Mouse (Mus musculus) stomach, embryonic 15.5 days (tissue): ENCODE data around the gene Tspan9. TPM values are rescaled to one million over a fixed set of nuclear protein-coding genes. Genes with fewer than 3 reads are reported as not detected.

Experiments used
- ATAC-seq: fragments of 200-750 bp; cut with Nextera tagmentation; 2 replicates; pipeline ENCODE4 v1.8.0; 2017; ENCODE audit warnings: low read depth, moderate number of reproducible peaks, moderate TSS enrichment; ENCODE audit not compliant: insufficient read depth, low FRiP score
- H3K27ac ChIP-seq: fragments of 300-500 bp; sonication (generic); 2 replicates; pipeline ENCODE4 v1.5.1; 2015; ENCODE audit warnings: mild to moderate bottlenecking, inconsistent platforms
- H3K27me3 ChIP-seq: fragments of 300-500 bp; sonication (generic); replicated peaks from 2 replicates; pipeline ENCODE4 v1.6.1; 2015; ENCODE audit warnings: inconsistent platforms
- H3K36me3 ChIP-seq: fragments of 300-500 bp; sonication (generic); 2 replicates; pipeline ENCODE4 v1.6.1; 2015; ENCODE audit warnings: inconsistent platforms
- H3K4me1 ChIP-seq: fragments of 300-500 bp; sonication (generic); 2 replicates; pipeline ENCODE4 v1.6.1; 2015; ENCODE audit warnings: inconsistent platforms
- H3K4me2 ChIP-seq: fragments of 300-500 bp; sonication (generic); 2 replicates; pipeline ENCODE4 v1.6.1; 2015; ENCODE audit warnings: mild to moderate bottlenecking, inconsistent platforms
- H3K4me3 ChIP-seq: fragments of 300-500 bp; sonication (generic); replicated peaks from 2 replicates; pipeline ENCODE4 v1.5.1; 2015; ENCODE audit warnings: inconsistent platforms
- H3K9ac ChIP-seq: fragments of 300-500 bp; sonication (generic); 2 replicates; pipeline ENCODE4 v1.6.1; 2015; ENCODE audit warnings: inconsistent platforms
- H3K9me3 ChIP-seq: fragments of 300-500 bp; sonication (generic); 2 replicates; pipeline ENCODE4 v1.6.1; 2016; ENCODE audit warnings: inconsistent platforms
- WGBS: fragments of 180-500 bp; shearing (Covaris S2); methylation state at CpG from one replicate; pipeline ENCODE4 v1.1.7; 2015; 5-methylcytosine and 5-hydroxymethylcytosine counted together
- polyA plus RNA-seq: library from polyadenylated mRNA; unstranded; fragments of >200 nt; fragmentation: Nextera tagmentation; extraction: Ambion mirVana; gene quantifications from 2 replicates; pipeline ENCODE4 v1.2.1, GENCODE M21; 2015

Gene Tspan9
- 123 and 131 TPM in 2 replicates for polyA plus RNA-seq

DNA sequence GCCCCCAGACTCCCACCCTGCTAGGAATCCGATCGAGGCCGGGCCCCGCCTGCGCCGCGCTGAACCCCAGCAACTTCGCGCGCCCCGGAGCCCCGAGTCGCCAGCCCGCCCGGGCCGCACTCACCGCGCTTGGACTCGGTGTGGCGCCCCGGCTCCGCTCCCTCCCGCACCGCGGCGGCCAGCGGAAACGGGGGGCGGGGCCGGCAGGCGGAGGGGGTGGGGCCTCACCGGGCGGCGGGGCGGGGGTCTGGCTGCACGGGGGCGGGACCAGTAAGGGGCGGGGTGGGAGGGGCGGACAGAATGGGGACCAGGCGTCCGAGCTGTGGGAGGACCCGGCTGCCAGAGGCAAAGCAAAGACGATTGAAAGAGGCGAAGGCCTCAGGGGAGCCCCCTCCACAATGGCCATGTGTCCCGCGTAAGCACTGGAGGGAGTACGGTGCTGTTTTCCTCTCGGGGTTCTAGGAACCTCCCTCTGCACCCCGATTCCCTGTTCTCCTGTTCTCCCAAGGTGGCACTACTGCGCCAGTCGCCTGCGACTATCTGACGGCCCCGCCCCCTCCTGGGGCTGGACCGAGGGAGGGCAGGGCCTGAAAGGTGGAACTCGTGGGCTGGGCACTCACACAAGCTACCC is at the start of gene Tspan9:
Gene Tspan9, minus strand, starts transcription at position 205 of the 631 bp plus-strand sequence.
- Histone ChIP-seq H3K36me3 (no peaks in the 10 kb centered on the region), H3K4me3 (peak within 1 kb of the TSS; percentile 70), H3K9ac (peak within 1 kb of the TSS; percentile 76), H3K9me3 (no peaks in the 10 kb centered on the region), H3K4me1 (peaks cover 7% of the 10 kb centered on the region), H3K4me2 (peak within 1 kb of the TSS; percentile 73), H3K27ac (peak within 1 kb of the TSS; percentile 92), H3K27me3 (no peaks in the 10 kb centered on the region)
- ATAC-seq: peak; percentile 87
- WGBS: 1% methylated on average over 56 of the region's 56 CpGs

DNA sequence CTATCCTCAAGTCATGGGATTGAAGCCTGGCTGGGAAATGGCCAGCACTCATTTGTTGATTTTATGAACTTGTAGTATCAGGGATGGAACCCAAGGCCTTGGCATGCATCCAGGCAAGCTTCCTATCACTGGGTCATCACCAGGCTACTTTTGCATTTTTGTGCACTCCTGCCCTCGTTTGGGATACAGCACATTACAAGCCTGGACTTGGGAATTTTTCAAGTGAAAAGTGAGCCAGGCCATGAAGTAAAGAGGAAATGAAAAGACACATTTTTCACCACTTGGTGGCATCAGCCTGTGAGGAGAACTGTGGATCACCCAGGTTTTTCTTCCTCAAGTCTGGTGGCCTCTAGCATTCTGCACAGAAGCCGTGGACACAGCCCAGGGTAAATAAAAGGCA is 40.1 kb upstream of the Tspan9 start:
- H3K36me3 ChIP-seq: no peaks in the 10 kb centered on the region
- H3K9ac ChIP-seq: no peak overlapping the region
- no peak for ATAC-seq
- 33% methylated on average over 2 of the region's 2 CpGs for WGBS
- no peaks in the 10 kb centered on the region for H3K4me1 ChIP-seq
- H3K4me2 ChIP-seq: no peak overlapping the region
- H3K27me3 ChIP-seq: no peaks in the 10 kb centered on the region
- H3K4me3 ChIP-seq: no peak overlapping the region
- H3K9me3 ChIP-seq: no peaks in the 10 kb centered on the region
- H3K27ac ChIP-seq: no peak overlapping the region

DNA sequence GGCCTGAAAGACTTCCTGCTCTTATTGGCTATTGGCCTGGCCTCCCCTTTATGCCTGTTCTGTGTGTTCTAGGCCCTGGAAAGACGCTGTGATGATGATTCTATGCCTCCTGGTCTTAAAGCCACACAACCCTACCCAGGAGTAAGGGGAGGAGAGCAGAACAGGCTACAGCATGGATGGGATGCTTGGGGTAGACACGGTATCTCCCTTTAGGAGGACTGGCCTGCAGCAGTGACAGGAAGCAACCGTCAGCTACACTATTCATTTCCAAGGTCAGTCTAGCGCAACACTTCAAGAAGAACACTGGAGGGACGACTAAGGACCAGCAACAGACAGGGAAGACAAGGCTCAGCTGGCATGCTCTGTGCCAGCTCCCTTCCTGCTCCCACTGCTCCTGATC is 37.8 kb upstream of the Tspan9 start:
- no peaks in the 10 kb centered on the region for H3K36me3 ChIP-seq
- H3K9ac ChIP-seq: no peak overlapping the region
- no peak overlapping the region for H3K27ac ChIP-seq
- H3K4me3 ChIP-seq: no peak overlapping the region
- H3K9me3 ChIP-seq: no peaks in the 10 kb centered on the region
- no peak for ATAC-seq
- 54% methylated on average over 5 of the region's 5 CpGs for WGBS
- H3K27me3 ChIP-seq: no peaks in the 10 kb centered on the region
- H3K4me2 ChIP-seq: no peak overlapping the region
- H3K4me1 ChIP-seq: no peaks in the 10 kb centered on the region

DNA sequence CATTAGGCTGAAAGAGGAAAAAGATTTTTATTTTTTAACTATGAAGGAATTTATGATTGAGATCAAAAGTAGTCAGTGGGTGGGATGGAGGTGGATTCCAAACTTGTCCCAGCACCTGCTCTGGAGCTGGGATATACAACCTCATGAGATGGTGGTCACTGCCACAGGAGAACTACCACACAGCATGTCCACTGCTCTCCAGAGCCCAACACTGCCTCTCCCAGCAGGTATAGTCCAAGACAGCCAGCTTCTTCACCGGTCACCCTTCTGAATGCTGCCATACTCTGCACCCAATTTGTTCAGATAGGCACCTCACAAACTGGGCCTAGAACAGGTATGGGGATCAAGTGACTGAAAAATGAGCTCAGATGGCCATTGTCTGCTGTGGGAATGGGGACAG is 36.3 kb upstream of the Tspan9 start:
- no peaks in the 10 kb centered on the region for H3K9me3 ChIP-seq
- H3K27me3 ChIP-seq: no peaks in the 10 kb centered on the region
- 89% methylated on average over 1 of the region's 1 CpGs for WGBS
- H3K27ac ChIP-seq: no peak overlapping the region
- no peak for ATAC-seq
- no peaks in the 10 kb centered on the region for H3K4me1 ChIP-seq
- H3K36me3 ChIP-seq: no peaks in the 10 kb centered on the region
- no peak overlapping the region for H3K9ac ChIP-seq
- no peak overlapping the region for H3K4me2 ChIP-seq
- H3K4me3 ChIP-seq: no peak overlapping the region

DNA sequence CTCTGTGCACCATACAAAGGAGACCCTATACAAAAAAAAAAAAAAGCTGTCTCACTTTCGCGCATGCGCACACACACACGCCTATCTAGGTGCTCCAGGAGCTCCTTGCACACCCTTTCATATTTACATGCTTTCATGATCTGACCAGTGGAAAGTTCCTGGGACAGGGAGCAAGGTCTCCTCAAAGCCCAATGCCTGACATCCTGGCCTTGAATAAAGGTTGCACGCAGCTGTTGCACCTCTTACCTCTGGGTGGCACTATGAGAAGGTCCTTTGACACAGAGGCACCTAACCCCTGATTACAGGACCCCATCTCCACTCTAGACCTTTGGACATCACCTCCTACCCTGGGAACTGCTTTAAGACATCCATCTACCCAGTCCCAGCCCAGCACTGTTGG is 35.9 kb upstream of the Tspan9 start:
- ATAC-seq: no peak
- no peak overlapping the region for H3K27ac ChIP-seq
- H3K9me3 ChIP-seq: no peaks in the 10 kb centered on the region
- H3K9ac ChIP-seq: no peak overlapping the region
- 75% methylated on average over 5 of the region's 5 CpGs for WGBS
- H3K4me2 ChIP-seq: no peak overlapping the region
- H3K36me3 ChIP-seq: no peaks in the 10 kb centered on the region
- no peaks in the 10 kb centered on the region for H3K4me1 ChIP-seq
- H3K27me3 ChIP-seq: no peaks in the 10 kb centered on the region
- no peak overlapping the region for H3K4me3 ChIP-seq

DNA sequence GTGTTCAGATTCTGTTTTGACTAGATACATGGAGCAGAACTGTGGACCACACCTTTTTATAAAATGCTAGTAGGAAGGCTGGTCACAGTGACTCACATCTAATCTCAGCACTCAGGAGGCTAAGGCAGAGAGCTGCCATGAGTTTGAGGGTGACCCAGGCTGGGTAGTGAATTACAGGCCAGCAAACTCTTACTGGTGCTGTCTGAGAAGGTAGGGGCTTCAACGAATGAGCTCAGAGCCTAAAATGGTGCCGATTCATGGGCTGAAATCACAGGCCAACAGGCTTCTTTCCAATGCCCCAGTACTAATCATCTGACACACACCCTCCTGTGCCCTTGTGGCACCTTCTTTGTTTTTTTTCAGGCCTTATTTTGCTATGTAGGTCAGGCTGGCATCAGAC is 35.3 kb upstream of the Tspan9 start:
- no peak for ATAC-seq
- Histone ChIP-seq H3K27ac (no peak overlapping the region), H3K4me2 (no peak overlapping the region), H3K4me1 (no peaks in the 10 kb centered on the region), H3K9ac (no peak overlapping the region), H3K36me3 (no peaks in the 10 kb centered on the region), H3K27me3 (no peaks in the 10 kb centered on the region), H3K4me3 (no peak overlapping the region), H3K9me3 (no peaks in the 10 kb centered on the region)
- 85% methylated on average over 2 of the region's 2 CpGs for WGBS

DNA sequence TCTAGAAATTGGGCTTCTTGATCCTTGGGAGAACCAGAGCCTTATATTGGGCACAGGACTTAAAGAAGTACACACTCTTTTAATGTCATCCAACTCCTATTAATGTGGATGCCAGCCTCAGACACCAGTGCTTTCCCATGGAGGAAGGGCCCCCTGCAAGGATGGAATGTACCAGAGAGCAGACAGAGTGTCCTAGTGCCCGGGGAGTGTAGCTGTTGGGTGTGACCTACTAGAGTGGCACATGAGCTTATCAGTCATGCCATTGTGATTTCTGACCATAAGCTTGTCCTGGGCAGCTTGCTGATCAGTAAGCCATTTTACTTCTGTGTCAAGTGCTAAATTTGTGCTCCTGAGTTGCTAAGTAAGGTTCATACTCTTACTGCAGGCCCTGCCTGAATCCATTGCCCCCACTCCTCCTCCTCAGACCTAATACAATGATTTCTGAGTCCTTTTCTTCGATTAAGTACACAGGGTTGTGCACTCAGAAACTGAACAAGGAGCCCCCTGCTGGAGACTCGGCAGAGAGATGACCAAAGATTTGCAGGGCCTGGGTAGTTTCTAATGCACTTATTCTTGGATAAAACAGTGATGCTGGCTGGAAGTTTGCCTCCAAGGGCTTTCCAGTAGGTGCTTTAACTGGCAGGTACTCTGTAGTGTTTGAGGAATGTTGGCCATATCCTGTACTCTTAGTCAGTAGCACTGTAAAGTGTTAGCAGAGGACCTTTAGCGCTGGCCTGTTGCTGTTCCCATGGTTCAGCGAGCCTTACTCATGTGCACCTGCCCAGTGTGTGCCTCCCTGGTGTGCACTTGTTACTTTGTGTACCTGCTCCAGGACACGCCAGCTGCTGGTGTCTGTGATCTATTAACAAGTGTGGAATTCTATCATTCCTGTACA is 25.6 kb upstream of the Tspan9 start:
- no peaks in the 10 kb centered on the region for H3K9me3 ChIP-seq
- H3K27me3 ChIP-seq: no peaks in the 10 kb centered on the region
- WGBS: 57% methylated on average over 6 of the region's 6 CpGs
- ATAC-seq: no peak
- H3K27ac ChIP-seq: no peak overlapping the region
- H3K4me3 ChIP-seq: no peak overlapping the region
- H3K4me1 ChIP-seq: 0 out of 2 replicates have a peak, but pooled peaks cover 3% of the 10 kb centered on the region
- H3K9ac ChIP-seq: no peak overlapping the region
- no peak overlapping the region for H3K4me2 ChIP-seq
- H3K36me3 ChIP-seq: no peaks in the 10 kb centered on the region

DNA sequence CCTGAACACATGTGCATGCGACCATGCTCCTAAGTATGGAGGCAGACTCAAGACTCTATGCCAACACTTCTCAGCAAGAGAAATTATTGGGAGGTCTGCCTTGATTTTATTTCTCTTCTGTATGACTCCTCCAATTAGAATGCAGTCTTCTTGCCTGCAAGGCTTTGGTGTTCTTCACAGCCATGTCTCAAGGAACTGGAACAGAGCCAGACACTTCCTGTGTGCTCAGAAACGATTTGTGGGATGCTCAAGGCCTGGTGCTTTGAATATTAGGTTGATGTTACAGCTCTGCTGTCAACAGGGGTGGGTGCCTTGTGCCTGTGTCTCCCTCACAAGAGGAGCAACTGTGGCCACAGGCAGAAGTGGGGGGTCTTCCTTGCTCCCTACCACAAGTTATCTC is 22.2 kb upstream of the Tspan9 start:
- Histone ChIP-seq H3K36me3 (no peaks in the 10 kb centered on the region), H3K4me2 (no peak overlapping the region), H3K9ac (no peak overlapping the region), H3K4me1 (0 out of 2 replicates have a peak, but pooled peaks cover 3% of the 10 kb centered on the region), H3K27me3 (no peaks in the 10 kb centered on the region), H3K9me3 (no peaks in the 10 kb centered on the region), H3K27ac (no peak overlapping the region), H3K4me3 (no peak overlapping the region)
- 54% methylated on average over 2 of the region's 2 CpGs for WGBS
- ATAC-seq: no peak

DNA sequence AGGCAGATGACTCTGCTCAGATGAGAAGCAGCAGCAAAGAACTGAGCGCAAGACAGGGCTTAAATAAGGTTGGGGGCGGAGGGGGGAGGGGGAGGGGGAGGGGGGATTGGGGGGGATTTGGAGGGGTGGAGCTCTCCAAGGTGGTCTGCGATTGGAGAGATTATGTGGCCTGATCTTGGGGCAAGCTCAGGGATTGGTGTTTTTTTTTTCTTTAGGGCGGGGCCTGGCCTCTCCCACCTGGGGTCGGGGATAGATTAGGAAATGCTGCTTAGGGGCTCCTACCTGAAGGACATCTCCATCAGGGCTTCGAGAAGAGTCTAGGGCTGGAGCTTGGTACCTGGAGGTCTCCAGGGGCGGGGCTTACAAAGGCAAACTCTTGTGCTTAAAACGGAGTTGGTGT is 21.2 kb upstream of the Tspan9 start:
- Histone ChIP-seq H3K9ac (no peak overlapping the region), H3K4me3 (no peak overlapping the region), H3K9me3 (no peaks in the 10 kb centered on the region), H3K27me3 (no peaks in the 10 kb centered on the region), H3K4me2 (no peak overlapping the region), H3K27ac (no peak overlapping the region), H3K4me1 (0 out of 2 replicates have a peak, but pooled peaks cover 3% of the 10 kb centered on the region), H3K36me3 (no peaks in the 10 kb centered on the region)
- WGBS: 76% methylated on average over 8 of the region's 8 CpGs
- ATAC-seq: no peak

DNA sequence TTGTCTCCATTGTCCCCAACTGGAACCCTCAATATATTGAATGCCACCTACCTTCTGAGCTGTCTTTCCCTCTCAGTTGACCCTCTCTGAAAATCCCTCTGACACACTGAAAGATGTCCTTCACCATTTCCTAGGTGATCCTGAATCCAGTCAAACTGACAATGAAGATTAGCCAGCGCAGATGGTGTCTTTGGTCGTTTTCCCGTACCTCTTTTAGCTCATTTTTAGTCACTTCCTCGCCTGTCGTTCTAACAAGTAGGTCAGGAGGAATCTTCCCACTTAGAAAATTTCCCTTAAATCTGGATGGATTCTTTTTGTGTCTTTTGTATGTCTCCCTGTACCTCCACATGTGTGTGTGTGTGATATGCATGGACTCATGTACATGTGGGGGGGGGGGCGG is 15.7 kb upstream of the Tspan9 start:
- 84% methylated on average over 6 of the region's 6 CpGs for WGBS
- Histone ChIP-seq H3K4me2 (no peak overlapping the region), H3K4me1 (no peaks in the 10 kb centered on the region), H3K27me3 (no peaks in the 10 kb centered on the region), H3K9ac (no peak overlapping the region), H3K27ac (no peak overlapping the region), H3K9me3 (no peaks in the 10 kb centered on the region), H3K36me3 (no peaks in the 10 kb centered on the region), H3K4me3 (no peak overlapping the region)
- no peak for ATAC-seq

DNA sequence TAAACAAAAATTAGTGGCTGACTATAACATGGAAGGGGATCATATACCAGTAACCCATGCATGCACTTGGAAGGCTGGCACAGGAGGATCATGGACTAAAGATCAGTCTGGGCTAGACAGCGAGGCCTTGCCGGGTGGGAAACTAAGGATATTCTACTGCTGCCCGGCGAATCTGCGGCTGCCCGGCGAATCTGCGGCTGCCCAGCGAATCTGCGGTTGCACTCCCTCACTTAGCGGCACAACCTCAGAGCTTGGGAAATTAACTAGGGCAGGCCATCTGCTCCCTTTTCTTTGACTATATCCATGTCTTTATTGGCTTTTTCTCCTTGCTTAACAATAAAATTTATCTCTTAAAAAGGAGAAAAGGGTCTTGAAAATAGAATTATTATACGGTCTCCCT is 14.6 kb upstream of the Tspan9 start:
- no peak overlapping the region for H3K4me2 ChIP-seq
- H3K9me3 ChIP-seq: no peaks in the 10 kb centered on the region
- H3K27me3 ChIP-seq: no peaks in the 10 kb centered on the region
- 74% methylated on average over 12 of the region's 12 CpGs for WGBS
- no peak overlapping the region for H3K27ac ChIP-seq
- no peak overlapping the region for H3K9ac ChIP-seq
- H3K36me3 ChIP-seq: no peaks in the 10 kb centered on the region
- no peak overlapping the region for H3K4me3 ChIP-seq
- no peak for ATAC-seq
- no peaks in the 10 kb centered on the region for H3K4me1 ChIP-seq

DNA sequence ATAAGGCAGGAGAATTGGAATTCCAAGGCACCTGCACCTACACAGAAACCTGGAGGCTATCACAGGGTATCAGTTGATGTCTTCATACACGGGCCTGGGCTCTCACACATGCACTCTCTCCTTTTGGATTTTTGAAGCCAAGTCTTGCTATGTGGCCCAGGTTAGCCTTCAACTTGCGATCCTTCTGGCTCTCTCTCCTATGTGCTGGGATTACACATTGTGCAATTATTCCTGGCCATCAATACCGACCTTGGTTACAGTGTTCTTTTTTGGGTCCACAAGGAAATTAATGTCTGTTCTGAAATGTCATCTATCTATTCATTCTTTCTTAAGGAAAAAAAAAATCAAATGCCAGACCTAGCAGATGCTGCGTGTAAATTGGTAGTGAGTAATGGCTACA is 13.1 kb upstream of the Tspan9 start:
- no peak overlapping the region for H3K9ac ChIP-seq
- no peak for ATAC-seq
- H3K9me3 ChIP-seq: no peaks in the 10 kb centered on the region
- H3K27ac ChIP-seq: no peak overlapping the region
- no peaks in the 10 kb centered on the region for H3K4me1 ChIP-seq
- no peak overlapping the region for H3K4me3 ChIP-seq
- no peaks in the 10 kb centered on the region for H3K36me3 ChIP-seq
- H3K27me3 ChIP-seq: no peaks in the 10 kb centered on the region
- H3K4me2 ChIP-seq: no peak overlapping the region
- 78% methylated on average over 4 of the region's 4 CpGs for WGBS
